Mouse (Mus musculus) myocyte (in vitro differentiated cells): ENCODE measurements around the gene Ttl. TPM values are rescaled to one million over a fixed set of nuclear protein-coding genes. Genes with fewer than 3 reads are reported as not detected.

ENCODE experiments used
- H3K27me3 ChIP-seq: one replicate; pipeline ENCODE4 v1.6.1; 2011; ENCODE audit not compliant: control insufficient read depth, insufficient read depth, insufficient read length
- H3K36me3 ChIP-seq: one replicate; pipeline ENCODE4 v1.6.1; 2011; ENCODE audit not compliant: control insufficient read depth, insufficient read depth
- H3K4me2 ChIP-seq: one replicate; pipeline ENCODE4 v1.6.1; 2011; ENCODE audit warnings: low read depth, control low read depth
- H3K4me3 ChIP-seq: one replicate; pipeline ENCODE4 v1.5.1; 2011; ENCODE audit warnings: mild to moderate bottlenecking, control low read depth, moderate library complexity
- H3K79me2 ChIP-seq: one replicate; pipeline ENCODE4 v1.6.1; 2011; ENCODE audit not compliant: control insufficient read depth, insufficient read depth
- H3ac ChIP-seq: one replicate; pipeline ENCODE4 v1.6.1; 2011; ENCODE audit not compliant: control insufficient read depth, insufficient read length
- E2F4 ChIP-seq: IDR thresholded peaks from one replicate; pipeline ENCODE4 v1.6.1; 2011; ENCODE audit warnings: mild to moderate bottlenecking, control low read depth, moderate library complexity; ENCODE audit not compliant: insufficient read depth
- MAX ChIP-seq: IDR thresholded peaks from one replicate; pipeline ENCODE4 v1.6.1; 2011; ENCODE audit warnings: low read depth, mild to moderate bottlenecking, control low read depth
- MYOD1 ChIP-seq, 3 experiments: IDR thresholded peaks; one replicate each; pipeline ENCODE4 v1.6.1; 2011; ENCODE audit warnings: control low read depth in 2 of 3, low read depth in 2 of 3, mild to moderate bottlenecking in 2 of 3, moderate library complexity in 1 of 3; ENCODE audit not compliant: insufficient read length in 2 of 3, control insufficient read depth in 1 of 3
- MYOG ChIP-seq, 3 experiments: IDR thresholded peaks; one replicate each; pipeline ENCODE4 v1.6.1; 2011; ENCODE audit warnings: control low read depth in 2 of 3, low read depth in 2 of 3, mild to moderate bottlenecking in 2 of 3; ENCODE audit not compliant: insufficient read length in 2 of 3, control insufficient read depth in 1 of 3, insufficient read depth in 1 of 3
- POLR2A ChIP-seq: IDR thresholded peaks from one replicate; pipeline ENCODE4 v1.6.1; 2011; ENCODE audit warnings: low read depth, mild to moderate bottlenecking, control low read depth, moderate library complexity; ENCODE audit not compliant: insufficient read length
- POLR2AphosphoS2 ChIP-seq: IDR thresholded peaks from one replicate; pipeline ENCODE4 v1.6.1; 2011; ENCODE audit warnings: low read depth, control low read depth; ENCODE audit not compliant: insufficient read length
- REST ChIP-seq: IDR thresholded peaks from one replicate; pipeline ENCODE4 v1.6.1; 2011; ENCODE audit warnings: mild to moderate bottlenecking, control low read depth, moderate library complexity; ENCODE audit not compliant: insufficient read depth, insufficient read length
- SRF ChIP-seq: IDR thresholded peaks from one replicate; pipeline ENCODE4 v1.6.1; 2011; ENCODE audit warnings: low read depth; ENCODE audit not compliant: control insufficient read depth, insufficient read length
- TCF12 ChIP-seq: IDR thresholded peaks from one replicate; pipeline ENCODE4 v1.6.1; 2011; ENCODE audit warnings: mild to moderate bottlenecking, control low read depth; ENCODE audit not compliant: poor library complexity, insufficient read depth, severe bottlenecking
- TCF3 ChIP-seq: IDR thresholded peaks from one replicate; pipeline ENCODE4 v1.6.1; 2011; ENCODE audit warnings: low read depth, control low read depth; ENCODE audit not compliant: insufficient read length
- USF1 ChIP-seq: IDR thresholded peaks from one replicate; pipeline ENCODE4 v1.6.1; 2011; ENCODE audit warnings: low read depth, mild to moderate bottlenecking, control low read depth, moderate library complexity
- polyA plus RNA-seq: library from polyadenylated mRNA; unstranded; fragments of >200 nt; fragmentation: generic; extraction: Trizol; gene quantifications from one replicate; pipeline ENCODE4 v1.2.1, GENCODE M21; 2012; ENCODE audit warnings: missing spikeins

The Ttl gene
- polyA plus RNA-seq, 1 experiment = 9.9 TPM

GRCm38 (mm10) chr2:129133006-129133805 lies 67.5 kb downstream of the Ttl start:
- Histone ChIP-seq H3K79me2 (peaks cover 11% of the 10 kb centered on the region), H3K4me3 (no peak overlapping the region), H3ac (no peak overlapping the region), H3K4me2 (peak overlapping the region; percentile 53), H3K36me3 (no peaks in the 10 kb centered on the region), H3K27me3 (no peaks in the 10 kb centered on the region)
- TF ChIP-seq REST (no peak), MYOD1 (IDR thresholded peaks at IDR 0.05; ENCODE audit: control insufficient read depth in 1 of 3, insufficient read length in 2 of 3, low read depth in 2 of 3) (no peak), E2F4 (no peak), POLR2AphosphoS2 (no peak), USF1 (no peak), POLR2A (no peak), MYOG (IDR thresholded peaks at IDR 0.05; ENCODE audit: control insufficient read depth in 1 of 3, insufficient read depth in 1 of 3, insufficient read length in 2 of 3, low read depth in 2 of 3) (no peak), TCF12 (no peak), MAX (no peak), SRF (no peak), TCF3 (no peak)

DNA sequence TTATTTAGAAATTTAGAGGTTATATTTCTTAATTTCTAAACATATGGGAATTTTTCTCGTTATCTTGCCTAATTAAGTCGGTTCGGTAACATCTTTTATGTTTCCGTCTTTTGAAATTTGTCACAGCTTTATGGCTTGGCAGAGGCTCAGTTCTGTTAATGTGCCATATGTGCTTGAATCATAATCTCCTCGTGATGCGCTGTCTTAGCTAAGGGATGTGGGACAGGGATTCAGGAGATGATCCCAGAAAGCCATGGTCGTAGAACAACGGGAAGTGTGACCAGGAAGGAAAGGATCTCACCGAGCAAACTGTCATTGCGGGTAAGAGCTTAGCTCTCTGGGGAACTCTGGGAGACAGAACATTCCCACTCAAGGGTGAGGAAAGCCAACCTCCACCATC lies 74.2 kb downstream of the Ttl start:
- Histone ChIP-seq H3ac (no peak overlapping the region), H3K36me3 (no peaks in the 10 kb centered on the region), H3K79me2 (no peaks in the 10 kb centered on the region), H3K4me2 (no peak overlapping the region), H3K4me3 (no peak overlapping the region), H3K27me3 (no peaks in the 10 kb centered on the region)
- TF ChIP-seq E2F4 (no peak), TCF12 (no peak), MYOG (IDR thresholded peaks at IDR 0.05; ENCODE audit: control insufficient read depth in 1 of 3, insufficient read depth in 1 of 3, insufficient read length in 2 of 3, low read depth in 2 of 3) (no peak), USF1 (no peak), MYOD1 (IDR thresholded peaks at IDR 0.05; ENCODE audit: control insufficient read depth in 1 of 3, insufficient read length in 2 of 3, low read depth in 2 of 3) (no peak)

Other genes with a start within 250 kb of the Ttl start
- gene Tmem87b, start 247.8 kb upstream of the Ttl start, polyA plus RNA-seq = 5.4 TPM
- gene Fbln7, start 203.0 kb upstream of the Ttl start, polyA plus RNA-seq = 0.19 TPM
- gene Zc3h8, start 121.9 kb upstream of the Ttl start, polyA plus RNA-seq = 1.8 TPM
- gene Zc3h6, start 98.5 kb upstream of the Ttl start, polyA plus RNA-seq = 1.6 TPM
- 2.8 TPM for gene Gm10762, start 98.2 kb upstream of the Ttl start, polyA plus RNA-seq
- gene Vinac1, start 17.8 kb upstream of the Ttl start, polyA plus RNA-seq = 0.06 TPM
- 15.6 TPM for gene Polr1b, start 35.1 kb downstream of the Ttl start, polyA plus RNA-seq
- 36.8 TPM for gene Chchd5, start 63.8 kb downstream of the Ttl start, polyA plus RNA-seq
- gene Slc20a1, start 132.8 kb downstream of the Ttl start, polyA plus RNA-seq = 41.7 TPM
- gene Ckap2l, start 231.3 kb downstream of the Ttl start, polyA plus RNA-seq = 9.9 TPM
- gene Il1a, start 244.0 kb downstream of the Ttl start, polyA plus RNA-seq = not detected